7 mouse cellular contexts compared by ENCODE assay signal in the genomic region with DNA sequence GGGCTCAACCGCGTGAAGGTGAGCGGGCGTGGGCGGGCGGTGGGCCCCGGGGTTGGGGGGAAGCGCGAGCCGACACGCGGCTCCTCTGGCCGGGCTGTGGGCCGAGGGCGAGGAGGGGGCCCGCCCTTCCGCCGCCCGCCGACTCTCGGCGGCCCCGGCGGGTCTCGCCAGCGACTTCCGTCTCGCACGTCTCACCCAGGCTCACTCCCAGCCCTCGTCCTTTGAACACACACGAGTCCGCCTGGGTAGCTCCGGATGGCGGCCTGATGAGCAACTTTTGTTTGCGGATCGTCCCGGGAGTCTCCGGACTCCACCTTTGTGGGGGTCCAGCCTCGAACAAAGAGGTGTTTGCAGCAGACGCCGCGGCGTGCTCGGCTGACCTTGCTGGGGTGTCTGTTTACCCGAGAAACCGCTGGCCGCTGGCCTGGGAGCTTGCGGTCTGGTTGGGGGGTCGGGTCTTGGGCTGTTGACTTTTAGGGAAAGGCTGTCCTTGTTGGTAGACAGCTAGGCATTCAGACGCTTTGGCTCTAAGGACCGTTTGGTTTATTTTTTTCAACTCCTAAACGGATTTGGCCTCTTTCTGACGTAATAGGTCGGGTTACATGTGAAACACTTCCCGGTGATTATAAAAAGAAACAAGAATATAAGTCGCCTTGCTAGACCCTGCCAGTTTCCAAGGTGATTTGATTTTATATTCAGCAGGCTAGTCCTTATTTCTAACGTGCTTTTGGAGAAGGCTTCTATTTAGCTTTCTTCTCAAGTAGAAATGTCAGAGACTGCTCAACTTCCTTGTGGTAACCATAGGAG. TPM values are rescaled to one million over a fixed set of nuclear protein-coding genes. Genes with fewer than 3 reads are reported as not detected.
DNase-seq lines count a peak whose midpoint lies in the region; ATAC-seq and TF ChIP-seq lines count a peak whose summit lies in the region.

No protein-coding gene starts in this region.

- peak overlapping the region; percentile 97 for H3K9ac ChIP-seq in ES-E14 (ENCODE audit: insufficient read depth, low read depth, low read length, poor library complexity, severe bottlenecking)
- peak overlapping the region; percentile 82 for H3K9ac ChIP-seq in kidney, embryonic 14.5 days (ENCODE audit: low read depth, low read length)
- peak overlapping the region; percentile 96 for H3K9ac ChIP-seq in lung, embryonic 14.5 days
- H3K9ac ChIP-seq in neural tube, embryonic 14.5 days (replicated peaks; ENCODE audit: low read depth, low read length), result peak overlapping the region; percentile 54

- H3K27me3 ChIP-seq in kidney, embryonic 14.5 days (ENCODE audit: control insufficient read depth, insufficient read depth, low read length), result no peaks in the 10 kb centered on the region
- no peaks in the 10 kb centered on the region for H3K27me3 ChIP-seq in lung, embryonic 14.5 days (ENCODE audit: insufficient read depth, low read length)
- no peaks in the 10 kb centered on the region for H3K27me3 ChIP-seq in neural tube, embryonic 14.5 days (ENCODE audit: control insufficient read depth, insufficient read depth, low read length)

- intact Hi-C loops in gastrocnemius, postnatal 36 days (cut with DNase I), result loop anchor here (1.0 kb wide), 1 partner anchor 21 kb away; a partner anchor contains a TSS

- H3K27ac ChIP-seq in ES-E14 (ENCODE audit: insufficient read depth, low read depth, low read length, poor library complexity, severe bottlenecking), result peak overlapping the region; percentile 88
- peak overlapping the region; percentile 89 for H3K27ac ChIP-seq in kidney, embryonic 14.5 days (ENCODE audit: low read depth, low read length)
- H3K27ac ChIP-seq in lung, embryonic 14.5 days (ENCODE audit: low read depth), result peak overlapping the region; percentile 97
- H3K27ac ChIP-seq in neural tube, embryonic 14.5 days (ENCODE audit: low read depth, low read length), result peak overlapping the region; percentile 61; the same call in 1 of the 2 replicates

- H3K36me3 ChIP-seq in ES-E14 (ENCODE audit: control insufficient read depth, insufficient read depth, low read length, poor library complexity, severe bottlenecking), result peaks cover 3% of the 10 kb centered on the region
- peaks cover 15% of the 10 kb centered on the region for H3K36me3 ChIP-seq in kidney, embryonic 14.5 days (ENCODE audit: control insufficient read depth, insufficient read depth, low read length)
- peaks cover 22% of the 10 kb centered on the region for H3K36me3 ChIP-seq in lung, embryonic 14.5 days (ENCODE audit: insufficient read depth)
- no peaks in the 10 kb centered on the region; the same call in none of the 2 replicates for H3K36me3 ChIP-seq in neural tube, embryonic 14.5 days (ENCODE audit: control insufficient read depth, insufficient read depth, low read length)

- no peaks in the 10 kb centered on the region for H3K9me3 ChIP-seq in ES-E14 (ENCODE audit: control insufficient read depth, insufficient read depth, low read depth, low read length)
- H3K9me3 ChIP-seq in kidney, embryonic 14.5 days (ENCODE audit: control insufficient read depth, low read length), result no peaks in the 10 kb centered on the region
- H3K9me3 ChIP-seq in lung, embryonic 14.5 days (ENCODE audit: low read depth, low read length), result no peaks in the 10 kb centered on the region
- H3K9me3 ChIP-seq in neural tube, embryonic 14.5 days (ENCODE audit: control insufficient read depth, low read length), result no peaks in the 10 kb centered on the region

- peak overlapping the region; percentile 95 to 98 for H3K4me3 ChIP-seq in ES-E14 (ENCODE audit: insufficient read depth in 1 of 2, low read depth in 1 of 2, low read length in 2 of 2, poor library complexity in 1 of 2, severe bottlenecking in 1 of 2)
- peak overlapping the region; percentile 80 for H3K4me3 ChIP-seq in kidney, embryonic 14.5 days (ENCODE audit: low read length)
- peak overlapping the region; percentile 84 for H3K4me3 ChIP-seq in lung, embryonic 14.5 days (ENCODE audit: low read depth, low read length)
- peak overlapping the region; percentile 58 for H3K4me3 ChIP-seq in neural tube, embryonic 14.5 days (ENCODE audit: low read depth, low read length)

- DNase-seq in A20 (ENCODE audit: low read depth, low spot score) (peak; percentile 82), ES-E14 (ENCODE audit: low read depth, low spot score) (no peak)
- peak; percentile 45 to 64 for DNase-seq in gastrocnemius, postnatal 36 days
- DNase-seq in lung, embryonic 14.5 days, result peak; percentile 77

- H3K4me1 ChIP-seq in ES-E14 (ENCODE audit: control insufficient read depth in 2 of 2, insufficient read depth in 2 of 2, low read length in 2 of 2, poor library complexity in 1 of 2), result peaks cover 0 to 4% of the 10 kb centered on the region in 2 experiments; a peak in 1 of 4 replicates
- peaks cover 9% of the 10 kb centered on the region; the same call in 1 of the 2 replicates for H3K4me1 ChIP-seq in kidney, embryonic 14.5 days (ENCODE audit: control insufficient read depth, insufficient read depth, low read length)
- peaks cover 8% of the 10 kb centered on the region; the same call in 1 of the 2 replicates for H3K4me1 ChIP-seq in lung, embryonic 14.5 days (ENCODE audit: insufficient read depth)
- peaks cover 10% of the 10 kb centered on the region; the same call in 1 of the 2 replicates for H3K4me1 ChIP-seq in neural tube, embryonic 14.5 days (ENCODE audit: control insufficient read depth, insufficient read depth, low read length)

- peak; percentile 26 for ATAC-seq in common myeloid progenitor, adult 5-6 weeks (replicated peaks; ENCODE audit: low read depth, poor library complexity, severe bottlenecking)
- peak; percentile 83 for ATAC-seq in kidney, embryonic 14.5 days (ENCODE audit: low FRiP score, low TSS enrichment)
- peak; percentile 82 for ATAC-seq in lung, embryonic 14.5 days (ENCODE audit: insufficient read depth)
- peak; percentile 84 for ATAC-seq in neural tube, embryonic 14.5 days (ENCODE audit: low read depth)

- WGBS in kidney, embryonic 14.5 days, result under 1% methylated on average over 54 of the region's 57 CpGs
- WGBS in lung, embryonic 14.5 days, result under 1% methylated on average over 54 of the region's 57 CpGs
- under 1% methylated on average over 55 of the region's 57 CpGs for WGBS in neural tube, embryonic 14.5 days

- no peak for TF ChIP-seq CTCF in lung, embryonic 14.5 days (IDR thresholded peaks at IDR 0.05; ENCODE audit: low read depth)

- H3K4me2 ChIP-seq in kidney, embryonic 14.5 days (replicated peaks; ENCODE audit: low read depth, low read length), result peak overlapping the region; percentile 72
- peak overlapping the region; percentile 85 for H3K4me2 ChIP-seq in lung, embryonic 14.5 days
- H3K4me2 ChIP-seq in neural tube, embryonic 14.5 days (ENCODE audit: low read depth, low read length), result peak overlapping the region; percentile 41

- in situ Hi-C loops in ES-E14 (cut with MboI; ENCODE audit: low sequenced_read_pairs in 2 of 2, unreplicated experiment in 2 of 2), result no loop called here

TF ChIP-seq in ES-E14, 5 proteins besides CTCF, POLR2A, EP300 and RAD21:
- TF ChIP-seq CHD2 (IDR thresholded peaks at IDR 0.05; ENCODE audit: low read depth, low read length) (no peak), MAFK (IDR thresholded peaks at IDR 0.05; ENCODE audit: insufficient read depth, low read depth, low read length) (no peak), HCFC1 (IDR thresholded peaks at IDR 0.05; ENCODE audit: borderline replicate concordance, insufficient read depth, low read length) (no peak), ZNF384 (IDR thresholded peaks at IDR 0.05; ENCODE audit: low read depth, low read length) (no peak), ZC3H11A (IDR thresholded peaks at IDR 0.05; ENCODE audit: borderline replicate concordance, low read depth, low read length) (no peak)
TF ChIP-seq in ES-E14: peak in this region for 0.

RNA-seq across cellular contexts. Expression of a gene that starts 0.6 kb away (rescaled TPM):
- 142 and 234 TPM in 2 replicates for total RNA-seq in ES-E14 (2012; rRNA removed)
- 93.1 and 141 TPM in 2 replicates for total RNA-seq in common myeloid progenitor, adult 5-6 weeks (2017)
- 100 to 1,000 TPM; 372 to 423 TPM for total RNA-seq in gastrocnemius, postnatal 36 days (2021)
- polyA plus RNA-seq in kidney, embryonic 14.5 days (2014; fragmentation: Nextera tagmentation; extraction: Ambion mirVana), result 1,038 and 1,404 TPM in 2 replicates
- polyA plus RNA-seq in lung, embryonic 14.5 days (2014; fragmentation: Nextera tagmentation; extraction: Ambion mirVana), result 887 and 951 TPM in 2 replicates
- polyA plus RNA-seq in neural tube, embryonic 14.5 days (2014; fragmentation: Nextera tagmentation; extraction: Ambion mirVana), result 276 and 331 TPM in 2 replicates

RNA-seq across cellular contexts. Expression of a gene that starts 0.7 kb away (rescaled TPM):
- total RNA-seq in ES-E14 (2012; rRNA removed), result 2.2 and 3.1 TPM in 2 replicates
- total RNA-seq in common myeloid progenitor, adult 5-6 weeks (2017), result 8.2 and 20.6 TPM in 2 replicates
- total RNA-seq in gastrocnemius, postnatal 36 days (2021), result 1 to 10 TPM; 3.4 to 4.9 TPM
- 6.0 and 6.8 TPM in 2 replicates for polyA plus RNA-seq in kidney, embryonic 14.5 days (2014; fragmentation: Nextera tagmentation; extraction: Ambion mirVana)
- 4.2 and 4.8 TPM in 2 replicates for polyA plus RNA-seq in lung, embryonic 14.5 days (2014; fragmentation: Nextera tagmentation; extraction: Ambion mirVana)
- polyA plus RNA-seq in neural tube, embryonic 14.5 days (2014; fragmentation: Nextera tagmentation; extraction: Ambion mirVana), result 5.5 and 6.2 TPM in 2 replicates

RNA-seq across cellular contexts. Expression of a gene that starts 21.0 kb away (rescaled TPM):
- 50.2 and 64.9 TPM in 2 replicates for total RNA-seq in ES-E14 (2012; rRNA removed)
- 110 and 123 TPM in 2 replicates for total RNA-seq in common myeloid progenitor, adult 5-6 weeks (2017)
- 10 to 100 TPM in 1 of 2 experiments, 1 to 10 TPM in 1; 8.4 to 11.8 TPM for total RNA-seq in gastrocnemius, postnatal 36 days (2021)
- polyA plus RNA-seq in kidney, embryonic 14.5 days (2014; fragmentation: Nextera tagmentation; extraction: Ambion mirVana), result 69.5 and 78.7 TPM in 2 replicates
- polyA plus RNA-seq in lung, embryonic 14.5 days (2014; fragmentation: Nextera tagmentation; extraction: Ambion mirVana), result 55.7 and 56.1 TPM in 2 replicates
- polyA plus RNA-seq in neural tube, embryonic 14.5 days (2014; fragmentation: Nextera tagmentation; extraction: Ambion mirVana), result 40.0 and 43.8 TPM in 2 replicates

RNA-seq across cellular contexts. Expression of a gene that starts 50.6 kb away (rescaled TPM):
- total RNA-seq in ES-E14 (2012; rRNA removed), result 10.4 and 15.6 TPM in 2 replicates
- 4.8 and 7.0 TPM in 2 replicates for total RNA-seq in common myeloid progenitor, adult 5-6 weeks (2017)
- 1 to 10 TPM; 4.0 to 5.7 TPM for total RNA-seq in gastrocnemius, postnatal 36 days (2021)
- polyA plus RNA-seq in kidney, embryonic 14.5 days (2014; fragmentation: Nextera tagmentation; extraction: Ambion mirVana), result 8.9 and 12.9 TPM in 2 replicates
- 8.9 and 10.4 TPM in 2 replicates for polyA plus RNA-seq in lung, embryonic 14.5 days (2014; fragmentation: Nextera tagmentation; extraction: Ambion mirVana)
- 5.3 and 6.6 TPM in 2 replicates for polyA plus RNA-seq in neural tube, embryonic 14.5 days (2014; fragmentation: Nextera tagmentation; extraction: Ambion mirVana)

Comparison
In these comparisons a context has a peak if more than half of its experiments do, and no peak if none do; other contexts are left out.
1. ATAC-seq: peak in every context shown above with its lines; median percentile 84 in neural tube, embryonic 14.5 days; 83 in kidney, embryonic 14.5 days; 82 in lung, embryonic 14.5 days; 26 in common myeloid progenitor, adult 5-6 weeks.